Mouse (Mus musculus) adrenal gland, postnatal 36 days (tissue): ENCODE measurements around the gene Nrsn2. TPM values are rescaled to one million over a fixed set of nuclear protein-coding genes. Genes with fewer than 3 reads are reported as not detected.
A peak's percentile ranks its signal among the peaks of the same experiment; 100 is the strongest.
"Not testable (repeated sequence)": the region's sequence is repeated elsewhere in the genome, so short reads cannot be mapped to it uniquely, and the experiment has no call there.

Experiments
- DNase-seq, 2 experiments: peaks; one replicate each; pipeline ENCODE4 v3.0.0; 2021; ENCODE audit warnings: mixed read lengths in 1 of 2
- total RNA-seq, 2 experiments: library from RNA; stranded (reverse); gene quantifications; 2 replicates each; pipeline ENCODE4 v1.2.3; 2021

The Nrsn2 gene
- total RNA-seq, 2 experiments from 2014 or later = 2.3 to 2.5 TPM

DNA sequence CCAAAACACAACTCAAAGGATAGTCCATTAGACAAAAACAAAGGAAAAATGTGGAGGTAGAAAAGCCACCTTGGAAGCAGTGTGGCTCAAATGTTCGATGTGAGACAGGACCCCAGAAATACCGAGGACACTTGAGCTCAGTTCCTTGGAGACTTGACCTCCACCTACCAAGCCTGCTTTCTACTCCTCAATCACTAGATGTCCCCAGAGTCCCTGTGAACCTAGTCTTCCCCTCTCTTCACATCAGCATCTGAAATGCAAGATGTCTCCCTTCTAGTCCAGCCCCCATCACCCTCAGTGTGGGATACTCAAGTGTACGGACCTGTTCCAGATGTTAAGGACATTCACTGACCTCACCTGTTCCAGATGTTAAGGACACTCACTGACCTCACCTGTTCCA, 16.3 kb upstream of the Nrsn2 start:
- peak in 1 of 2 experiments; percentile 43 for DNase-seq

DNA sequence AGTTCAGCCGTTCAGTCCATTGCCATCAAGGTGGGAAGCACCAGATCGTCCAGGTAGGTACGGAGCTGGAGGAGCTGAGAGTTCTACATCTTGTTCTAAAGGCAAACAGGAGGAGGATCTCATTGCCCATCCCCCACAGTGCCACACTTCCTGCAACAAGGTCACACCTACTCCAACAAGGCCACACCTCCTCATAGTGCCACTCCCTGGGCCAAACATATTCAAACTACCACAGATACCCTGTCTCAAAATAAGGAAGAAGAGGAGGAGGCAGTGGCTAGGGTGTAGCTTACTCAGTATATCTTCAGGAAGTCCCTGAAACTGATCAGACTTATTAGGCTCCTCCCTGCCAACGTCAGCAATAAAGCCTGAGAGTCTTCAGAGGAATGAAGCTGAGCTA, 7.8 kb upstream of the Nrsn2 start:
- DNase-seq = no peak

DNA sequence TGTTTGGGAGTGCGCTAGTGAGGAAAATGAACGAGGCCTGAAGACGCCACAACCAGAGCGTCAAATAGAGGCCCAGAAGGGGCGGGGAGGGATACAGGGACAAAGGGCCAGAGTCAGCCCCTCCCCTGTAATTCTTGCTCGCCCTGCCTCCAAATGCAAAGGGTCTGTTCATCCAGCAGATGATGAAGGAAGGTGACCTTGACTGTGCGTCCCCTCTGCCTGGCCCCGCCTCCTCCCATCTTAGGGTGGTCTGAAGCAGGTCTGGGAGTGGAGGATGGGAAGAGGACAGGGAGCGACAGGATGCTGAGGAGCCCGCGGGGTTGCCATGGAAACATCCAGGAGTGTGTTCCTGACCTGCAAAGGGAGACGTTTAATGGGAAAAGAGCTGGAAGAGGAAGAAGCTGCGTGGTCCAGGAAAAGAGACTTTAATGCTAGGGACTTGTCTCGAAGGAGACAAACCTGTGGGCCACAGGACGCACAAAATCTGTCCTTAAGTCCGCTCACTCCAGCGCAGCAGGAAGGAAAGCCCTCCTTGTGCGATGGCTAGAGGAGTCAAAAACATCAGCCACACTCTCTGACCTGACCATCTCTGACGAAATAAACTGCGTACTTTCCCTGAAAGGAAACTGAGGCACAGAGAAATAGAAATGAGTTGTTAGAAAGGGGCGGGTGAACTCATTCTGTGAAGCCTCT, 640 bp downstream of the Nrsn2 start:
- no peak for DNase-seq

DNA sequence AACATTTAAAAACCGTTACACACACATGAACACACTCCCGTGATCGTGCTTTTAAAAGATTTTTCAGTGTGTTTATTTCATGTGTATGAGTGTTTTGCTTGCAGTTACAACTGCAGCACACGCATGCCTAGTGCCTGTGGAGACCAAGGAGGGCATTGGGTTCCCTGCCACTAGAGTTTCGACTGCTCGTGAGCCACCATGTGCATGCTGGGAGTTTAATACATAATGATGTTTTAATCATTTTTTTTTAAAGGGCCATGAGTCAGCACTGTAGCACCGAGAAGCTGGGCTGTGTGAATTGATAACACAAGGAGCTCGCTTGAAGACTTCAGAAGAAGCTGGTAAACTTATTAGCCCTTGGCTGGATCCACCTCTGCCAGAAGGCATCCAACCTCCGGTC, 2.9 kb downstream of the Nrsn2 start:
- DNase-seq = no peak

DNA sequence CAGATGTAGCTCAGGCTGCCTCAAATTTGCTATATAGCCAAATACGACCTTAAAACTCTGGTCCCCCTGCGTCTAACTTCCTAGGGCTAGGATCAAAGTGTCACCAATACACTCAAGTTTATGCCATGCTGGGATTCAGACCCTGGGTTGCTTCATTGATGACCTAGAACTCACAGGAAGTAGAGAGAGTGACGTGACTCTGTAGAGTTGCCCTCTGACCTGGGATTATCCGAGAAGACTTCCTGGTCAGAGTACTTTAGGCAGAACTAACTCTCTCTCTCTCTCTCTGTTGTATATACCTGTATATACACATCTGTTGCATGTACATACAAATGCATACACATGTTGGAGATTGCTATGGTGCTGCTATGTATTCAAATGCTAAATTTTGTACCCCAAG, 3.8 kb downstream of the Nrsn2 start:
- no peak for DNase-seq

DNA sequence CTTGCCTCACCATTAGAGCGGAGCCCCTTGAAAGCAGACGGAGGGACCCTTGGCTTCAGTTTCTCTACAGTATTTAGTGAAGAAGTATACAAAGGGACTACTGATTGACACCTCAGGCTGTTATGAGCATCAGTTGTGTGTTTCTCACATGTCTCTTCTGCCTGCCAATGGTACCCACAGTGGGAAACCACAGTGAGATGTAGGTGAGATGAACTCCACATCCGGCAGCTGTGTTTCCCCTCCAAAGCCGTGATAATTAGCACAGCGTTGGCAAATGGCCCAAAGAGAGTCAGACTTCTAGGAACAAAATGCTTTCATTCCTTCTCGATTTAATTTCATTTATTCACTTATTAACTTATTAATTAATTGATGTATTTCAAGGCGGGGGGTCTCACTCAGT, 4.3 kb downstream of the Nrsn2 start:
- no peak for DNase-seq

DNA sequence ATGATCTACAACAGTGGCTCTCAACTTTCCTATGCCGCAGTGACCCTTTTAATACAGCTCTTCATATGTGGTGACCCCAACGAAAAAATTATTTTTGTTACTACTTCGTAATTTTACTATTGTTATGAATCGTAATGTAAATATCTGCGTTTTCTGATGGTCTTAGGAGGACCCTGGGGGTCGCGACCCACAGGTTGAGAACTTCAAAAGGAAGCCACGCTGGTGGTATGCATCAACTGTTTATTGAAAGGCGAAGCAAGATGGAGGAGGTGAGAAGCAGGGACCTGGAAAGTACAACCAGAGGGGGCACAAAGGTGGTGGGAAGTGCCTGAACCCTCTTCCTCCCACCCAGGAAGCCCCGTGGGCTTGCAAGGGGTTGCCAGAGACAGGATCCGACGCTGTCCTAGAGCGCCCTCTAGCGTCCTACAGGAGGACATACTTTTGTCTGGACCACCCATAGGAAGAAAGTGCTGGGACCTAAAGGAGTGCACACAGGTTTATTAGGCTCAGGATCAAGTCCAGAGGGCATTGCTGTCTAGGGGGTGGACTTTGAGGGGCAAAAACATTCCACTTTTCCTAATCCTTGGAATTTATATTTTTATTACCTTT, 7.8 kb downstream of the Nrsn2 start:
- DNase-seq = peak; percentile 55 to 71

DNA sequence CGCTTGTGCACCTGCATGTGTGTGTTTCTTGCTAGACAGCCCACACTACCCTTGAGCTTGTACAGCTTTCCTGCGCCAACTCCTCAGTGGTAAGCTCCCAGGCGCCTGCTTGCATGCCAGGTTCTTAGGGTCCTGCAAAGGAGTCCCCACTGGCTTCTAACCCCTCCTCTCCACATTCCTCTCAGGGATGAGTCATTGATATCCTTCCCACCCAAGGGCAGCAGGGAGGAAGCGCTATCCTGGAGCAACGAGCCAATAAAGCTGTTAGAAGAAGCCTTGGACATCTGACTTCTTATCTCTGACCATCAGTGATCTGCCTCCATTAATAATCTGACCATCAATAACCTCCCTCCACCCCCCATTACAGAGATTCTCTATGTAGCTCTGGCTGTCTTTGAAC, 8.5 kb downstream of the Nrsn2 start:
- peak; percentile 46 to 52 for DNase-seq

DNA sequence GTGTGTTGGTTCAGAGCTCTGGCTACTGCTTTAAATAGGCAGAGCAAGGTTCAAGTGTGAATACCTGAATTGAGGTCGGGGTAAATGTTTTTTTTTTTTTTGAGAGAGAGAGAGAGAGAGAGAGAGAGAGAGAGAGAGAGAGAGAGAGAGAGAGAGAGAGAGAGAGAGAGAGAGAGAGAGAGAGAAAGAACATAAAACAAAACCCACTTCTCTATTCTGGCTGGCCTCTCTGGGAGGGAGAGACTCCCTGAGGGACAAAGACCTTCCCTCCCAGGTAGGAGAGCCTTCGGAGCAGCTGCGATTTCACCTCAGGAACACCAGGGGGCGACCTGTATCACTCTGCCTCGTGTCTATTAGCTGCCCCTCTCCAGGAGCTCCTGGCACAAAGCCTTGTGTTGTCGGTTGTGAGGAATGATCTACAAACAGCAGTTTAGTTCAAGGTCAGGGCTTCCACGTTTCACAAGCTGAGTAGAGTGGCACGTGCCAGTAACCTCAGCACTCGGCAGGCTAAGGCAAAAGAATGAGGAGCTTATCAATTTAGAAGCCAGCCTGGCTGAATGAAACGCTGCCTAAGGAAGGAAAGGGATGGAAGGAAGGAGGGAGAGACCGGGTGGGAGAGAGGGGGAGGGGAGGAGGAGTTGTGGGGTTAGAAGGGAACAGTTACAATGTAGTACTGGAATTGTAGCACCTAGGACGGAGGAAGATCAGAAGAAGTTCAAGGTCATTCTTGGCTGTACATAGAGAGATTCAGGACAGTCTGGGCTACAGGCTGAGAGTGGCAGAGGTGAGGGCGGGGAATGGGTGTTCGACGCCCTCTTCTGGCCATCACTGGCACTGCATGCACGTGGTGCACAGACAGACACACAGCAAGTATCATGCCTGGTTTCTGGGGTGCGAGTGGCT, 12.9 kb downstream of the Nrsn2 start:
- peak; percentile 89 to 90 for DNase-seq

DNA sequence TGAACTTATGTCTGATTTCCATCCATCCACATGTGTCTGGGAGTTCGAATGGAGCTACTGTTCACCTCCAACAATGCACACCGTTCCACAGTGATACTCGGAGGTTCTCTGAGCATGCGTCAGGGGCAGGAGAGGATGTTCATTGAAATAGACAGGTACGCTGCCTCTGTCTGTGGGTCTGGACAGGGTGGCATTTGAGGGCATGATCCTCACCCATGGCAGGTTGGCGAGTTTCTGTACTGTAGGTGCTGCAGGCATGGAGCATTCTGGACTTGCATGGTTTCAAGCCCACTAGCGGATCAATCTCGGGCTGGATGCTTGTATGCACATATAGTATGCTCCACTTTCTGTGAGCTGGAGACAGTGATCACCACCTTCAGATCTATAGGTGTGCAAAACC, 15.2 kb downstream of the Nrsn2 start:
- DNase-seq = no peak

DNA sequence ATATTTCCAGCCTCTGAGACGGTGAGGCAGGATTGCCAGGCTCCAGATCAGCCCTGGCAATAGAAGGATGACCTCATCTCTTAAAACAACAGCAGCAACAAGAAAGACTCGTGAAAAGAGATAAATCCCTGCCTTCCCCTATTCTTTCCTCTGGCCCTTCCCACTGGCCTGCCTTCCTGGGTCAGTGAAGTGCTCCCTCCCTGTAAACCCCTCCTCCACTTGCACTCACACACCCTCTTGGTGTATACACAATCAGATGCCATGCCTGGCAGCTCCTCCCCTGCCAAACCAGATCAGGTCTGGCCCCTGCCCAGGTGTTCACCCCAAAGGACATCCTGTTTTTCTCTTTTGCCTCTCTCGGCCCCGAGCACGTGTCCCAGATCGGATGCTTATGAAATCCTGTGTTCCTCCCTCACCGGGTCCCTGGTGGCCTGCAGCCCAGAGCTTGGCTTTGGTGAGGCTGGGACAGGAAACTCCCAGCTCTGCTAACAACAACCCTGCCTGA, 16.1 kb downstream of the Nrsn2 start:
- DNase-seq = peak; percentile 63 to 83

DNA sequence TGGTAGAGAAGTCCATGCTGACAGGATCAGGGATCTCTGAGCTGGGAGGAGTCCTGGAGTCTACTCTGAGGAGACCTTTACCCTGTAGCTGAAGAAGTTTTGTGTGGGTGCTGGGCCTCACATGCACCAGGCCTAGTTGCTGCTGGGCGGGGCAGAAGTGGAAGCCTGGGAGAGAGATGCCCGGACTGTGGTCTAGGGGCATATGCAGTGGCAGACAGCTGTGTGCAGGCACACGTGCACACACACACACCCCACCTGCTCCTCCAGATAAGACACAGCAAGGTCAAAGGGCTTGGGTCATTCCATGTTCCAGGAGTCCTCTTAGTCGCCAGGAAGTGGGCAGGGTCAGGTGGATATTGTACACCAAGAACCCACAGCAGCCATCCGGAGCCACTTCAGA, 16.8 kb downstream of the Nrsn2 start:
- DNase-seq = no peak

DNA sequence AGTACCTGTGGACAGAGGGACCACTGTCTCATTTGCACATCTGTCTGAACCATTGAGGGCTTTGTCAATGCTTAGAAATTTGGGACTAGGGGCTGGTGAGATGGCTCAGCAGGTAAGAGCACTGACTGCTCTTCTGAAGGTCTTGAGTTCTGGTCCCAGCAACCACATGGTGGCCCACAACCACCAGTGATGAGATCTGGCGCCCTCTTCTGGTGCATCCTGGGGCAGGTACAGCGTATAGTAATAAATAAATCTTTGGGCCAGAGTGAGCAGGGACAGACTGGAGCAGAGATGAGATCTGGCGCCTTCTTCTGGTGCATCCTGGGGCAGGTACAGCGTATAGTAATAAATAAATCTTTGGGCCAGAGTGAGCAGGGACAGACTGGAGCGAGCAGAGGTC, 17.5 kb downstream of the Nrsn2 start:
- not testable (repeated sequence) for DNase-seq

DNA sequence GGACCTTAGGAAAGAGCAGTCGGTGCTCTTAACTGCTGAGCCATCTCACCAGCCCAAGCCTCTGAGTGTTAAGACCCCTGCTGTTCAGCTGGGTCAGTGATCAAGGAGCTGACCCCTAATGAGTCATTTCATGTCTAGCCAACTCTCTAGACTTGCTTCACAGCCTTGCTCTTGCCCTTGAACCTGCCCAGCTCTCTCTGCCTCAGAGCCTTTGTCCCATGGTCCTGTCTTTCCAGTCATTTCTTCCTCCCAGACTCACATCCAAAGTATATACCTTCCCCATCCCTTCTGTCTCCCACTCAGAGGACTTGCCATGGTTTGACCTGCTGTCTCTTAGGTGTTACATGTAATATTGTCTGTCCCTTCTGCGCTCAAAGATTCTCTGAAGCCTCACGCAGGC, 19.2 kb downstream of the Nrsn2 start:
- no peak for DNase-seq

DNA sequence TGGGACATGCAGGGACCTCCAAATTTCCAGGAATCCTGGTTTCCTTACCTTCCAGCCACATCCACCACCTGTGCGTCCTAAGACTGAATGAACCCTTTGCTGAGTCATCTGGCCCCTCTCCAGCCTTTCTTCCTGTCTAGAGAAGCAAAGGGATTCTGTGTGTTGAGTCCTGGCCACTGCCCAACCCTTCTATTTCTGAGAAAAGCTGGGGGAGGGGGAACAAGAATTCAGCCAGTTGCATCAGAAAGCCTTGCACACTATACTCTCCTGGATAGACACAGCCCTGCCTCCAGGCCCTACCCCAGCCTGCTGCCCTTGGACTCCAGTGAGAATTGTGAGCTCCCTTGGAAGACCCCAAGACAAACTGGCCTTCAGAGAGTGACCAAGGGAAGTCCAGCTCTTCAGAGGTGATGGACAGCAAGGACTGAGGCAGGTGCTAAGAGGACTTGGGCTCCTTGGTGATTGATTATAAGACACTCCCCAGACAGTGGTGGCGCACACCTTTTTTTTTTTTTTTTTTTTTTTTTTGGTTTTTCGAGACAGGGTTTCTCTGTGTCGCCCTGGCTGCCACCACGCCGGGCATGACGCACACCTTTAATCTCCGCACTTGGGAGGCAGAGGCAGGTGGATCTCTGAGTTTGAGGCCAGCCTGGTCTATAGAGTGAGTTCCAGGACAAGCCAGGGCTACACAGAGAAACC, 26.4 kb downstream of the Nrsn2 start:
- peak; percentile 76 to 82 for DNase-seq

DNA sequence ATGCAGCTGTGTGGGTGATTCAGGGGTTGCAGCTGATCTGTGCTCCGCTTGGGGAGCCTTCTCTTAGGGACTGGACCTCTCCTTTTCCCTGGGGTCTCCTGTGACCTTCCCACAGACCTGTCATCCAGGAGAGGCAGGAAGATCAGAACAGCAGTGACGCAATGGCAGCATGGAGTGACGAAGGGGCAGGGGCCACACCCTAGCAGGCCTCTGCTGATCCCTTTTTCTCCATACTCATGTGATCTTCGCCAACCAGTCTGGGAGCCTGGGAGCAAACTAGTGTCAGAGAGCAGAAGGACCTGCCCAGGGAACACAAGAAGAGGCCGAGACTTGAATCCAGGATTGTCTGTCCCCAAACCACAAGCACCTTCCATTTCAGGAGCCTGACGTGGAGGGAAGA, 27.2 kb downstream of the Nrsn2 start:
- no peak for DNase-seq

DNA sequence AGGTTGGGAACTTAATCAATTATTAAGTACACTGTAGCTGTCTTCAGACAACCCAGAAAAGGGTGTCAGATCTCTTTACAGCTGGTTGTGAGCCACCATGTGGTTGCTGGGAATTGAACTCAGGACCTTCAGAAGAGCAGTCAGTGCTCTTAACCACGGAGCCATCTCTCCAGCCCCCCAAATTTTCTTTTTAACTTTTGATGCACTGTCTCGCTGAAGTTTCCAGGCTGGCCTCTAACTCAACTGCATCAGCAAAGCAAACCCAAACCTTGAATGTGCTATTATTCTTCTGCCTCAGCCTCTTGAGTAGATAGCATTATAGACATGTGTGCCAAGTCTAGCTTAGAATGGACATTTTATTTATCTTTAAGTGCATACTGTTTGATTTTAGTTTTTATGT, 28.7 kb downstream of the Nrsn2 start:
- no peak for DNase-seq

DNA sequence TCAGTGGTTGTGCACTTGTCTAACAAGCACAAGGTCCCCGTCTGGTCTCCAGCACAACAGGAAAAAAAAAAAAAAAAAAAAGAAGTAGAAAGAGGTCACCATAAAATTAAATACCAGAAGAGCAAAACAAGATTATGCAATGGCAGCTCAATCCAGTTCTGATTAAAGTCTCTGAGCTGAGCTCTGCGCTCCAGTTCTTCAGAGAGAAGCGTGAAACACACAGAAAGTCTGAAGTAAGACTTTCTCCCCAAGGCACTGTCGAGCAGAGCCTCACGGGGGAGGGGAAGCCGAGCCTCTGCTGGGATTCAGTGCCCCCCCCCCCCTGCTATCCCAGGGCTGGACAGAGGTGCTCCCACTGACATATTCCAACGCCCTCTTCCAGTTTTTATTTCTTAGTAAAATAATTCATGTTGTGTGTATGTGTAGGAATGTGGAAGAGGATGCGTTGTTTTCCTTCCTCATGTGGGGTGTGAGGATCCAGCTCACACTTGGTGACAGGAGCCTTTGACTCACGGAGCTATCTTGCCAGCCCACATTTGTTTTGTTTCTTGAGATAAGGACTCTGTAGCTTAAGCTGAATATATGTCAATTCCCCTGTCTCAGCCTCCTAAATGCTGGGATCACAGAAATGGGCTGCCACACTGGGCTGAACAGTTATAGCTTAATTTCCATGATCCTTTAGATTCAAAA, 29.5 kb downstream of the Nrsn2 start:
- DNase-seq = no peak

DNA sequence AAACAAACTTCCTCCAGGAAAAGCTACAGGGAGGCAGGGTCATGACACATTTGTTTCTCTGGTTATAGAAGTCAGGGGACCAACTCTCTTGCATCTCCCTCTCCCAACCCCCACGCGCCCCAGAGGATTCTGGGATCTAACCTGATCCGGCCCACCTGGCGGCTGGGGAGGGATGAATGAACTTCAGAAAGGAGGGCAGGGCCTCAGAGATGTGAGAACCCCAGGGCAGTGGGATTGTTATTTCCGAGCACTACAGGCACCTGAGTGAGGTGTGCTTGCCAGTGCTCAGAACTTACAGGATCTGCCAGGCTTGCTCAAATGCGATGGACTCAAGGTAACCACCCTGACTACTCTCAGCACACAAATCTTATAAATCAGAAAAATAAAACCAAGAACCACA, 31.0 kb downstream of the Nrsn2 start:
- no peak for DNase-seq

DNA sequence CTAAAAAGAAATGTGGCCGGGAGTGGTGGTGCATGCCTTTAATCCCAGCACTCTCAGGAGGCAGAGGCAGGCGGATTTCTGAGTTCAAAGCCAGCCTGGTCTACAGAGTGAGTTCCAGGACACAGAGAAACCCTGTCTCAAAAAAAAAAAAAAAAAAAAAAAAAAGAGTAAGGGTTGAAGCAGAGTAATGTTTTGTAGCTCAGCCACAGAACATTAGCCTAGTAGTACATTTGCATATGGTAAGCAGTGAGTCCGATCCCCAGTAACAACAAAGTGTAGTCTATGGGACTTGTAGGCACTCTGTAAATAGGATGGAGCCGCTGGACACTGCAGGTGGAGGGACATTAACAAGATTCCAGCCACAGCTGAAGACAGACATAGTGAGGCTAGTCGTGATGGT, 31.5 kb downstream of the Nrsn2 start:
- DNase-seq = no peak

DNA sequence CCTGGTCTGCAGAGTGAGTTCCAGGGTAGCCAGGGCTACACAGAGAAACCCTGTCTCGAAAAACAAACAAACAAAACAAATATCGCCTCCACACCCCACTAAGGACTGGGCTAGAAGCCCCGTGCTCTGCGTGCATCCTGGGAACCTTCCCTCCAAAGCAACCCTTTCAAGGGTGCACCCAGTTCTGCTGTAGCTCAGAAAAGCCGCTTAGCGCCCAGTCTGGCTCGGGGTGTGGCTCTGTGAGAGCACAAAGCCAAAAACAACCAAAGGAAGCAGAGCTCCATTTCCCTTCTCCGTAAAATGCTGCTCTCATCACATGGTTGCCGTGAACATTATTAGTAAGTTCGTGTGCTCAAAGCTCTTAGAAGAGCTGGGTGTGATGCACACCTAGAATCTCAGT, 32.1 kb downstream of the Nrsn2 start:
- DNase-seq = no peak
